Mouse (Mus musculus) limb, embryonic 12.5 days (tissue): ENCODE data around the gene Zswim5. TPM values are rescaled to one million over a fixed set of nuclear protein-coding genes. Genes with fewer than 3 reads are reported as not detected.

ENCODE experiments used
- ATAC-seq: fragments of 200-750 bp; cut with Nextera tagmentation; 2 replicates; pipeline ENCODE4 v1.8.0; 2017; ENCODE audit warnings: low read depth, moderate TSS enrichment; ENCODE audit not compliant: insufficient number of reproducible peaks, insufficient read depth, low FRiP score, low TSS enrichment
- H3K27ac ChIP-seq: fragments of 300-500 bp; sonication (generic); 2 replicates; pipeline ENCODE4 v1.5.1; 2016; ENCODE audit warnings: mild to moderate bottlenecking, moderate library complexity
- H3K27me3 ChIP-seq: fragments of 300-500 bp; sonication (generic); 2 replicates; pipeline ENCODE4 v1.6.1; 2016; ENCODE audit warnings: mild to moderate bottlenecking, moderate library complexity
- H3K36me3 ChIP-seq: fragments of 300-500 bp; sonication (generic); 2 replicates; pipeline ENCODE4 v1.6.1; 2016; ENCODE audit warnings: mild to moderate bottlenecking, moderate library complexity
- H3K4me1 ChIP-seq: fragments of 300-500 bp; sonication (generic); replicated peaks from 2 replicates; pipeline ENCODE4 v1.6.1; 2016
- H3K4me2 ChIP-seq: fragments of 300-500 bp; sonication (generic); 2 replicates; pipeline ENCODE4 v1.6.1; 2016; ENCODE audit warnings: mild to moderate bottlenecking, moderate library complexity
- H3K4me3 ChIP-seq: fragments of 300-500 bp; sonication (generic); replicated peaks from 2 replicates; pipeline ENCODE4 v1.5.1; 2016; ENCODE audit warnings: mild to moderate bottlenecking
- H3K9ac ChIP-seq: fragments of 300-500 bp; sonication (generic); replicated peaks from 2 replicates; pipeline ENCODE4 v1.6.1; 2016; ENCODE audit warnings: mild to moderate bottlenecking, moderate library complexity
- H3K9me3 ChIP-seq: fragments of 300-500 bp; sonication (generic); 2 replicates; pipeline ENCODE4 v1.6.1; 2016; ENCODE audit warnings: mild to moderate bottlenecking, moderate library complexity
- WGBS: fragments of 180-500 bp; shearing (Covaris S2); methylation state at CpG from one replicate; pipeline ENCODE4 v1.1.7; 2016; 5-methylcytosine and 5-hydroxymethylcytosine counted together
- polyA plus RNA-seq: library from polyadenylated mRNA; unstranded; fragments of >200 nt; fragmentation: Nextera tagmentation; extraction: Ambion mirVana; gene quantifications from 2 replicates; pipeline ENCODE4 v1.2.1, GENCODE M21; 2016

Gene Zswim5
- polyA plus RNA-seq, 1 experiment from 2014 or later, result 0.58 TPM

DNA sequence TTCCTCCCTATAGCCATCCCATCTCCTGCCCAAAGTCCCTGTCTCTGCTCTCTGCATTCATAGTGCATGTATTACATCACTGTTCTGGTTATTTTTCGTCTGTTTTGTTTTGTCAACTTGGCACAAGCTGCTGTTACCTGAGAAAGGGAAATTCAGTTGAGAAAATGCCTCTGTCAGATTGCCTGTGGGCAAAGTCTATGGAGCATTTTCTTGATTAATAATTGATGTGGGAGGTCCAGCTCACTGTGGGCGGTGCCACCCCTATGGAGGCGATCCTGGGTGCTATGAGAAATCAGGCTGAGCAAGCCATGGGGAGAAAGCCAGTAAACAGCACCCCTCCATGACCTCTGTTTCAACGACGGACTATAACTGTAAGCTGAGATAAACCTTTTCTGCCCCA is 17.5 kb upstream of the Zswim5 start:
- no peaks in the 10 kb centered on the region for H3K27me3 ChIP-seq
- 76% methylated on average over 5 of the region's 5 CpGs for WGBS
- no peak overlapping the region for H3K27ac ChIP-seq
- H3K4me2 ChIP-seq, result no peak overlapping the region
- no peaks in the 10 kb centered on the region for H3K4me1 ChIP-seq
- no peaks in the 10 kb centered on the region for H3K9me3 ChIP-seq
- H3K4me3 ChIP-seq, result no peak overlapping the region
- no peaks in the 10 kb centered on the region for H3K36me3 ChIP-seq
- ATAC-seq, result no peak
- no peak overlapping the region for H3K9ac ChIP-seq

DNA sequence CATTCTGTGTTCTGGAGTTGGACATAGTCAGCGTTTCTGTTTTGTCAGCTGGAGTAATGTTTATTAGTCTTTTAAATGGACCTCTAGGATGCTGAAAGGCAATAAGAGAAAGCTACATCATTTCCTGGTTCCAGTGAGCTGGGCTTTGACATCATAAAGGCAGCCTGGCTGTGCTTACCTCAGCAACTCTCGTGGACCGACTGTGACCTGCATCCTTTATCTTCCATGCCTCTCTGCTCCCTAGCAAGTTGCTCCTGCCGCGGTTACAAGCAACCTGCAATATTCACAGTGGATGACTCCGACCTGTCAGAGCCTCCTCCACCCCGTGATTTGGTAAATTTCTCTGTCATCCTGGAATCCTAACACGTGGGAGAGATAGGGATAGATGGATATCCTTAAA is 15.2 kb upstream of the Zswim5 start:
- WGBS, result 70% methylated on average over 8 of the region's 8 CpGs

DNA sequence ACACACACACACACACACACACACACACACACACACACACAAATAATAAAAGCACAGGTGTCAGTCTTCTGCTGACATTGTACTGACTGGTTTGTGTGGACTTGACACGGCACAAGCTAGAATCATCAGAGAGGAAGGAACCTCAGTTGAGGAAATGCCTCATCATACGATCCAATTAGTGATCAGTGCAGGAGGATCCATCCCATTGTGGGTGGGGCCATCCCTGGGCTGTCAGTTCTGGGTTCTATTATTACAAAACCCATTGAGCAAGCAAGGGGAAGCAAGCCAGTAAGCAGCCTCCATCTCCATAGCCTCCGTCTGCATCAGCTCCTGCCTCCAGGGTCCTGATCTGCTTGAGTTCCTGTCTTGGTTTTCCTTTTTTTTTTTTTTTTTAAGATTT is 7.3 kb upstream of the Zswim5 start:
- no peak overlapping the region for H3K27ac ChIP-seq
- H3K9ac ChIP-seq, result no peak overlapping the region
- no peaks in the 10 kb centered on the region for H3K9me3 ChIP-seq
- peaks cover 6% of the 10 kb centered on the region for H3K27me3 ChIP-seq
- no peaks in the 10 kb centered on the region for H3K4me1 ChIP-seq
- 68% methylated on average over 3 of the region's 3 CpGs for WGBS
- no peak for ATAC-seq
- H3K36me3 ChIP-seq, result no peaks in the 10 kb centered on the region
- no peak overlapping the region for H3K4me2 ChIP-seq
- no peak overlapping the region for H3K4me3 ChIP-seq

More for the DNA sequence above, 15.2 kb upstream of the Zswim5 start:
- Histone ChIP-seq H3K36me3 (no peaks in the 10 kb centered on the region), H3K4me3 (no peak overlapping the region), H3K4me2 (no peak overlapping the region), H3K9ac (no peak overlapping the region), H3K27ac (no peak overlapping the region), H3K4me1 (no peaks in the 10 kb centered on the region), H3K27me3 (no peaks in the 10 kb centered on the region), H3K9me3 (no peaks in the 10 kb centered on the region)
- ATAC-seq, result no peak

- Histone ChIP-seq H3K9me3 (no peaks in the 10 kb centered on the region), H3K4me1 (peaks cover 13% of the 10 kb centered on the region; the same call in 1 of the 2 replicates), H3K4me2 (no peak overlapping the region), H3K4me3 (no peak overlapping the region), H3K36me3 (no peaks in the 10 kb centered on the region), H3K27me3 (peaks cover 35% of the 10 kb centered on the region), H3K27ac (no peak overlapping the region), H3K9ac (no peak overlapping the region)
- no peak for ATAC-seq
- WGBS, result 86% methylated on average over 4 of the region's 4 CpGs
Observed at GRCm38 (mm10) chr4:116874595-116874994, 2.6 kb upstream of the Zswim5 start.

- H3K27ac ChIP-seq, result peak overlapping the region; percentile 69; the same call in 1 of the 2 replicates
- peak; percentile 67; the same call in 1 of the 2 replicates for ATAC-seq
- WGBS, result 1% methylated on average over 15 of the region's 15 CpGs
Observed at GRCm38 (mm10) chr4:116876630-116876994, 564 bp upstream of the Zswim5 start.

DNA sequence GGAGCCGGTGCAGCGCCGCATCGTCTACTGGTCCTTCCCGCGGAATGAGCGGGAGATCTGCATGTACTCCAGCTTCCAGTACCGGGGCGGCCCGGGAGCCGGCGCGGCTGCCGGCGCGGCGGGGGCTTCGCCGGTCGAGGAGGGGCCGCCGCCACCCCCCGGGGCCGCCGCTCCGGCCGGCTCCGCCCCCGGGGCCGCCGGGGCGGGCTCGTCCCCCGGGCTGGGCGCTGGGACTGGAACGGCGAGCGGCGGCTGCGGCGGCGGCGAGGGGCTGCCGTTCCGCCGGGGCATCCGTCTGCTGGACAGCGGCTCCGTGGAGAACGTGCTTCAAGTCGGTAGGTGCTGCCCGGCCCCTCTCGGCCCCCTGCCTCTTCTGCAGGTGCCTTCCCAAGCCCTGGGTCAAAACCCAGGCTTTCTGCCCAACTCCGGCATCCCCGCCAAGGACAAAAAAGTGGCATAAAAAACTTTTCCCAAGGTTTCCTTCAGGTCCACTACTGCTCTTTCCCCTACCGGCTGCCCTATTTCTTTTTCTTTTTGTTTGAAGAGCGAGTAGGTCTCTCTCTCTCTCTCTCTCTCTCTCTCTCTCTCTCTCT is 649 bp downstream of the Zswim5 start:
- H3K4me2 ChIP-seq, result peak overlapping the region; percentile 89
- WGBS, result under 1% methylated on average over 33 of the region's 57 CpGs
- peak overlapping the region; percentile 74 for H3K9ac ChIP-seq
- no peaks in the 10 kb centered on the region for H3K9me3 ChIP-seq
- ATAC-seq, result 0 out of 2 replicates have a peak, but pooled peaks have one; percentile 9
- H3K4me3 ChIP-seq, result peak overlapping the region; percentile 85
- peaks cover 35% of the 10 kb centered on the region for H3K27me3 ChIP-seq
- H3K4me1 ChIP-seq, result peaks cover 13% of the 10 kb centered on the region; the same call in 1 of the 2 replicates
- peak overlapping the region; percentile 69; the same call in 1 of the 2 replicates for H3K27ac ChIP-seq
- no peaks in the 10 kb centered on the region for H3K36me3 ChIP-seq

More at GRCm38 (mm10) chr4:116876630-116876994, 564 bp upstream of the Zswim5 start:
- Histone ChIP-seq H3K27me3 (peaks cover 35% of the 10 kb centered on the region), H3K36me3 (no peaks in the 10 kb centered on the region), H3K4me2 (peak overlapping the region; percentile 89), H3K4me1 (peaks cover 13% of the 10 kb centered on the region; the same call in 1 of the 2 replicates), H3K9ac (peak overlapping the region; percentile 74), H3K9me3 (no peaks in the 10 kb centered on the region), H3K4me3 (peak overlapping the region; percentile 85)

- Histone ChIP-seq H3K4me2 (peak overlapping the region; percentile 89), H3K4me3 (peak overlapping the region; percentile 85), H3K27ac (no peak overlapping the region), H3K9me3 (no peaks in the 10 kb centered on the region), H3K36me3 (no peaks in the 10 kb centered on the region), H3K9ac (no peak overlapping the region), H3K4me1 (peaks cover 13% of the 10 kb centered on the region; the same call in 1 of the 2 replicates), H3K27me3 (peaks cover 35% of the 10 kb centered on the region)
- 7% methylated on average over 11 of the region's 11 CpGs for WGBS
- ATAC-seq, result no peak
Observed at GRCm38 (mm10) chr4:116878491-116878890, 1.3 kb downstream of the Zswim5 start.

DNA sequence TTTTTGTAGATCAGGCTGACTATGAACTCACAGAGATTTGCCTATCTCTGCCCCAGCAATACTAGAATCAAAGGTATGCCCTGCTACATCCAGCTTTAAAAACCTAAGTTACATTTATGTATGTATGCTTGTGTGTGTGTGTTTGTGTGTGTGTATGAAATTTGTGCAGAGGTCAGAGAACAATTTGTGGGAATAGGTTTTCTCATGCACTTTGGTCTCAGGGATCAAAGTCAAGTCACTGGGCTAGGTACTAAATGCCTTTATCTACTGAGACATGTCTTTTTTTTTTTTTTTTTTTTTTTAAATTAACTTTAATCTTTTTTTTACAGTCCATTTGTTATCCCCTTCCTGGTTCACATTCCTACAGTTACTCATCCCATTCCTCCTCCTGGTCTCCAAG is 5.5 kb downstream of the Zswim5 start:
- Histone ChIP-seq H3K4me3 (no peak overlapping the region), H3K27ac (no peak overlapping the region), H3K9me3 (no peaks in the 10 kb centered on the region), H3K27me3 (peaks cover 9% of the 10 kb centered on the region), H3K36me3 (no peaks in the 10 kb centered on the region), H3K4me2 (no peak overlapping the region), H3K9ac (no peak overlapping the region), H3K4me1 (0 out of 2 replicates have a peak, but pooled peaks cover 6% of the 10 kb centered on the region)
- ATAC-seq, result no peak

DNA sequence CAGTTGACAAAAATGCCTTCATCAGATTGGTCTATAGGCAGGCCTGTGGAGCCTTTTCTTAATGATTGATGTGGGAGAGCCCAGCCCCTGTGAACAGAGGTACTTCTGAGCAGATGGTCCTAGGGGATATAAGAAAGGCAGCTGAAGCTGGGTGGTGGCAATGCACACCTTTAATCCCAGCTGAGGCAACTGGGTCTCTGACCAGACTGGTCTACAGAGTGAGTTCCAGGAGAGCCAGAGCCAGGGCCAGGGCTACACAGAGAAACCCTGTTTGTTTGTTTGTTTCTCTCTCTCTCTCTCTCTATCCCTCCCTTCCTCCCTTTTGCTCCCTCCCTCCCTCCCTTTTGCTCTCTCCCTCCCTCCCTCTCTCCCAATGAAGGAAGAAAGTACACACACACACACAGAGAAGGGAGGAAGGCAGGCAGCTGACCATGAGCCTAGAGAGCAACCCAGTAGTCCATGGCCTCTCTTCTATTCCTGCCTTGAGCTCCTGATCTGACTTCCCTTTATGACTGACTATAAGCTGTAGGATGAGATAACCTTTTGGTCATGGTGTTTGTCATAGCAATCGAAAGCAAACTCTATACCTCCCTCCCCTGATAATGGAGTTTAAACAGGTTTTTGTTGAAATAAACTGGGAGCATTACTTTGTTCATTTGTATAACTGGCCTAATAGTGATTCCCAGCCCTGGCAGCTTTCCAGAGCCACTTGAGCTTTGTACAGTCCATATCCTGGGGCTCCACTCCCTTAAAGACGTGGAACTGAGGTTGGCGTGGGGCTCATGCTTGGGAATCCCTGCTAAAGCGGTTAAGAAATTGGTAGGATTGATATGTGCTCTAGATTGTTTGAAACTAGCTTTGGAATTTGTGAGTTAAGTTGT is 17.3 kb downstream of the Zswim5 start:
- 70% methylated on average over 4 of the region's 4 CpGs for WGBS
- H3K9ac ChIP-seq, result no peak overlapping the region
- H3K4me1 ChIP-seq, result no peaks in the 10 kb centered on the region
- H3K36me3 ChIP-seq, result no peaks in the 10 kb centered on the region
- H3K9me3 ChIP-seq, result no peaks in the 10 kb centered on the region
- H3K27ac ChIP-seq, result no peak overlapping the region
- H3K27me3 ChIP-seq, result no peaks in the 10 kb centered on the region
- H3K4me2 ChIP-seq, result no peak overlapping the region
- no peak for ATAC-seq
- H3K4me3 ChIP-seq, result no peak overlapping the region

DNA sequence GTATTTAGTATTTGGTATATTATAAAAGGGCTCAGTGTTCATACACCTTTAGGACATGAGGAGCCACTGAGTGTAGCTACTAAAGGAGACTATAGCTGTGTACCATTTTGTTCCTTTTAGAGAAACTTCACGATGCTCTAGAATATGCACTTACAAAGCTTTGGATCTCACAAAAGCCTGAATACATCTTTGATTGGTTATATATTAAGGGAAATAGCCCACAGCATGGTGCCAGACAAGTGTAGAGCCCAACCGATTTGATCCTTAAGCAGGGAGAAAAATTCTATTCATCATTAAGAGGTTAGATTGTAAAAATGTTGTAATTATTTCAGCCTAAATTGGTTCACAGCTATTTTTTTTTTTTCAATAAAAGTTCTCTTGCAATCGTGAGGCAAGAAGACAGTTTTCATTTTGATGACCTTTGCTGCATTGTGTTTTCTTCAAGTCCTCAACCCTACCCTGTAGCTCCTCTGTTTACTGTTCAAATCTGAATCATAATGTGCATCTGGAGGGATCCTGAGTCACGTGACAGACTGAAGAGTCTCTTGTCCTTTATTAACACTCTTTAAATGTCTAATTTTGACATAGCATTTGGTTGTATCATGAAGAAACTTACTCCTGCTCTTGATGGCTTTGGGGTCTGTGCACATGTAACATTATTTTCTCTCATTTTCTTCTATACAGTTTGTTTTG is 33.5 kb downstream of the Zswim5 start:
- no peaks in the 10 kb centered on the region for H3K4me1 ChIP-seq
- no peak overlapping the region for H3K4me2 ChIP-seq
- no peaks in the 10 kb centered on the region for H3K27me3 ChIP-seq
- H3K36me3 ChIP-seq, result no peaks in the 10 kb centered on the region
- WGBS, result 73% methylated on average over 4 of the region's 4 CpGs
- no peak overlapping the region for H3K4me3 ChIP-seq
- no peak overlapping the region for H3K27ac ChIP-seq
- ATAC-seq, result no peak
- H3K9me3 ChIP-seq, result no peaks in the 10 kb centered on the region
- H3K9ac ChIP-seq, result no peak overlapping the region

DNA sequence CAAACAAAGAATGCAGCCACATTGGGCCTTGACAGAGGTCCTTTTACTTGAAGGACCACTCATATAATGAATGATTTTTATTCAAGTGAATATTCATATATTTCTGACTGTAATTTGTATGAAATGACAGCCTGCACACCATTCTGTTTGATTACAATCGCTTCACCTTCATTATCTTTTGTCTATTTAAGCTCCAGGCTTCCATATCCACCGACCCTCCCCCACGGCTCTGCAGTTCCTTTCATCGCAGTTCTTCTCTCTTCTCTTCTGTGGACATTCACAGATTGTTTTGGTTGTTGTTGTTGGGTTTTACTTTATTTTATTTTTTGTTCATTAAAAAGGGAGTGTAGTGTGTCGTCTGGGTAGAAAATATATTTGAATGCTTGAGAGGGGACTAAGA is 34.0 kb downstream of the Zswim5 start:
- Histone ChIP-seq H3K27ac (no peak overlapping the region), H3K36me3 (no peaks in the 10 kb centered on the region), H3K4me3 (no peak overlapping the region), H3K27me3 (no peaks in the 10 kb centered on the region), H3K4me2 (no peak overlapping the region), H3K4me1 (no peaks in the 10 kb centered on the region), H3K9ac (no peak overlapping the region), H3K9me3 (no peaks in the 10 kb centered on the region)
- ATAC-seq, result no peak
- WGBS, result 81% methylated on average over 5 of the region's 5 CpGs
